Mouse (Mus musculus): ENCODE results near the gene Tmod4. TPM values are rescaled to one million over a fixed set of nuclear protein-coding genes. Genes with fewer than 3 reads are reported as not detected.

Gene Tmod4
- total RNA-seq (2012; rRNA removed) (1.6 and 3.1 TPM in 2 replicates), polyA plus RNA-seq (2012; ENCODE audit: insufficient read depth in 1 of 2, insufficient read length in 2 of 2, low read depth in 1 of 2, low replicate concordance in 2 of 2, missing spikeins in 1 of 2) (1 to 10 TPM in 1 of 2 experiments, not detected in 1; 5.4 TPM)

GRCm38 (mm10) chr3:95124246-95124645 is at the start of gene Tmod4:
Gene Tmod4, plus strand, starts transcription at chr3:95124476.
- no peak within 1 kb of the TSS for H3K27ac ChIP-seq (ENCODE audit: control insufficient read depth, low read depth, low read length)
- H3K79me2 ChIP-seq (ENCODE audit: control insufficient read depth, insufficient read depth, low read length, poor library complexity), result no peaks in the 10 kb centered on the region
- H3K36me3 ChIP-seq (ENCODE audit: control insufficient read depth in 1 of 2, insufficient read depth in 2 of 2, low read length in 2 of 2), result peaks cover 0 to 18% of the 10 kb centered on the region in 2 experiments; a peak in 2 of 4 replicates
- TF ChIP-seq JUND (IDR thresholded peaks at IDR 0.05; ENCODE audit: low read depth, low read length), result no peak
- no peak for TF ChIP-seq ETS1 (IDR thresholded peaks at IDR 0.05; ENCODE audit: low read depth, low read length)
- TF ChIP-seq KAT2A (conservative IDR thresholded peaks at IDR 0.05; ENCODE audit: low read depth, low read length), result no peak
- TF ChIP-seq MXI1 (IDR thresholded peaks at IDR 0.05; ENCODE audit: low read depth, low read length), result no peak
- peak; percentile 74 to 96 (median 75) for TF ChIP-seq CTCF (IDR thresholded peaks at IDR 0.05 in 2 of 3, conservative IDR thresholded peaks at IDR 0.05 in 1 of 3; ENCODE audit: control insufficient read depth in 1 of 3, insufficient read depth in 1 of 3, low read depth in 2 of 3, low read length in 3 of 3, poor library complexity in 1 of 3, severe bottlenecking in 1 of 3)
- TF ChIP-seq TAL1 (IDR thresholded peaks at IDR 0.05; ENCODE audit: low read length), result no peak
- no peak for TF ChIP-seq USF1 (IDR thresholded peaks at IDR 0.05; ENCODE audit: low read depth, low read length)
- no peak for TF ChIP-seq MYB (IDR thresholded peaks at IDR 0.05; ENCODE audit: low read depth, low read length)
- TF ChIP-seq MAFK (IDR thresholded peaks at IDR 0.05; ENCODE audit: borderline replicate concordance, low read depth, low read length), result no peak
- no peak for TF ChIP-seq MAZ (IDR thresholded peaks at IDR 0.05; ENCODE audit: low read depth, low read length)
- TF ChIP-seq CHD1 (IDR thresholded peaks at IDR 0.05; ENCODE audit: low read depth, low read length), result no peak
- TF ChIP-seq POLR2AphosphoS5 (IDR thresholded peaks at IDR 0.05; ENCODE audit: borderline replicate concordance, low read depth, low read length), result no peak
- no peak for TF ChIP-seq SIN3A (IDR thresholded peaks at IDR 0.05; ENCODE audit: low read length)
- TF ChIP-seq ELF1 (IDR thresholded peaks at IDR 0.05; ENCODE audit: low read depth, low read length), result no peak
- TF ChIP-seq MEF2A (IDR thresholded peaks at IDR 0.05; ENCODE audit: extremely low read depth, insufficient replicate concordance, low read depth, low read length, poor library complexity, severe bottlenecking), result no peak
- no peak for TF ChIP-seq MYC (IDR thresholded peaks at IDR 0.05; ENCODE audit: low read depth, low read length)
- TF ChIP-seq MAX (IDR thresholded peaks at IDR 0.05; ENCODE audit: low read length), result no peak
- no peak for TF ChIP-seq ZMIZ1 (IDR thresholded peaks at IDR 0.05; ENCODE audit: low read depth, low read length)
- TF ChIP-seq RAD21 (IDR thresholded peaks at IDR 0.05; ENCODE audit: low read depth, low read length), result peak; percentile 22
- no peak for TF ChIP-seq USF2 (IDR thresholded peaks at IDR 0.05; ENCODE audit: borderline replicate concordance in 1 of 2, insufficient read depth in 1 of 2, low read depth in 1 of 2, low read length in 2 of 2)
- 0 out of 2 replicates have a peak, but pooled peaks have one; percentile 27 for TF ChIP-seq POLR2AphosphoS2 (IDR thresholded peaks at IDR 0.05; ENCODE audit: low read length)
- TF ChIP-seq UBTF (IDR thresholded peaks at IDR 0.05; ENCODE audit: borderline replicate concordance, insufficient read depth, low read depth, low read length), result no peak
- TF ChIP-seq CHD2 (IDR thresholded peaks at IDR 0.05; ENCODE audit: low read length), result no peak
- no peak for TF ChIP-seq TBP (IDR thresholded peaks at IDR 0.05; ENCODE audit: low read depth, low read length)
- TF ChIP-seq ZKSCAN1 (IDR thresholded peaks at IDR 0.05; ENCODE audit: low read depth, low read length), result no peak
- TF ChIP-seq NRF1 (IDR thresholded peaks at IDR 0.05; ENCODE audit: insufficient read depth, low read depth, low read length, poor library complexity, severe bottlenecking), result no peak
- no peak for TF ChIP-seq HCFC1 (IDR thresholded peaks at IDR 0.05; ENCODE audit: low read depth, low read length)
- TF ChIP-seq NELFE (IDR thresholded peaks at IDR 0.05; ENCODE audit: low read depth, low read length), result no peak
- TF ChIP-seq E2F4 (IDR thresholded peaks at IDR 0.05; ENCODE audit: borderline replicate concordance, low read depth, low read length), result no peak
- no peak for TF ChIP-seq RCOR1 (IDR thresholded peaks at IDR 0.05; ENCODE audit: low read depth, low read length)
- TF ChIP-seq GABPA (IDR thresholded peaks at IDR 0.05; ENCODE audit: low read depth, low read length), result no peak
- TF ChIP-seq POLR2A (IDR thresholded peaks at IDR 0.05; ENCODE audit: control insufficient read depth in 1 of 2, insufficient read depth in 1 of 2, low read depth in 1 of 2, low read length in 2 of 2, poor library complexity in 1 of 2), result no peak
- TF ChIP-seq ZNF384 (IDR thresholded peaks at IDR 0.05; ENCODE audit: low read depth, low read length), result 0 out of 2 replicates have a peak, but pooled peaks have one; percentile 17
- no peak for TF ChIP-seq EP300 (IDR thresholded peaks at IDR 0.05; ENCODE audit: low read depth in 1 of 2, low read length in 2 of 2)
- TF ChIP-seq SMC3 (IDR thresholded peaks at IDR 0.05; ENCODE audit: low read depth, low read length), result peak; percentile 48
- no peaks in the 10 kb centered on the region for H3K9me3 ChIP-seq (replicated peaks; ENCODE audit: insufficient read depth, low read length)
- no peaks in the 10 kb centered on the region for H3K4me1 ChIP-seq (ENCODE audit: control insufficient read depth in 1 of 2, insufficient read depth in 2 of 2, low read length in 2 of 2)
- DNase-seq (ENCODE audit: low read depth, low spot score), result peak; percentile 66
- H3K27me3 ChIP-seq (ENCODE audit: control insufficient read depth in 1 of 2, insufficient read depth in 2 of 2, low read length in 2 of 2), result no peaks in the 10 kb centered on the region
- H3K9ac ChIP-seq (ENCODE audit: control insufficient read depth, low read depth, low read length, poor library complexity, severe bottlenecking), result no peak within 1 kb of the TSS
- no peak within 1 kb of the TSS for H3K4me3 ChIP-seq (ENCODE audit: control insufficient read depth in 1 of 2, insufficient read depth in 1 of 2, low read depth in 2 of 2, low read length in 2 of 2)

All from MEL (cell line).